Mouse (Mus musculus): ENCODE measurements around the gene Ankra2. TPM values are rescaled to one million over a fixed set of nuclear protein-coding genes. Genes with fewer than 3 reads are reported as not detected.

Gene Ankra2
- polyA plus RNA-seq, 1 experiment from 2014 or later: 25.3 TPM

DNA sequence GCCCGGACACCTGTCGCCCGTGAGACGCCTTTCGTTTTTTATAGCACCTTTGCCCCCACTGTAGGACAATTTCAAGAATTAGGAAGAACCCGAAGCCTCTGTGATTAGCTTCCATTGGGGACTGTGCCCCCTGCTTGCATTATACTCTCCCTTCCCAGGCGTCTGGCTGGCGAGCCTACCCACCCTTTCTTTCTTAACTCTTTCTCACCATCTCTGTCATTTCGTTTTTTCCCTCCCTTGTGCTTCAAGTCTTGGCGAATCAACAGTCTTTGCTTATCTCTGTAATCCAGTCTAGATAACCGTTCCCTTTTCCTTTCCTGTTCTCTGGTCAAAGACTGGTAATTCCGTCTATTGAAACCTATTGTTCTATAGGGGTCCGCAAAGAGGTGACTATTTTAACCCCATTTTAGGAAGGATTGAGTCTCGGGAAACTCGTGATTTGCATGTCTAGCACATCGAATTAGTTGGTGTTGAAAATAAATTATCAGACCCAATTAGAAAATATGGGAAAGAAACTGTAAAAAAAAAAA is 649 bp downstream of the Ankra2 start:
- peak overlapping the region; percentile 61 for H3K9ac ChIP-seq
- H3K4me3 ChIP-seq: peak overlapping the region; percentile 73
- peak; percentile 26; the same call in 1 of the 2 replicates for ATAC-seq (ENCODE audit: insufficient number of reproducible peaks, low FRiP score, low TSS enrichment, low read depth)
- H3K36me3 ChIP-seq: peaks cover 25% of the 10 kb centered on the region
- WGBS: under 1% methylated on average over 16 of the region's 16 CpGs
- H3K4me2 ChIP-seq: peak overlapping the region; percentile 66
- H3K27me3 ChIP-seq: no peaks in the 10 kb centered on the region
- H3K27ac ChIP-seq: peak overlapping the region; percentile 92
- peaks cover 23% of the 10 kb centered on the region for H3K4me1 ChIP-seq
- H3K9me3 ChIP-seq: no peaks in the 10 kb centered on the region

DNA sequence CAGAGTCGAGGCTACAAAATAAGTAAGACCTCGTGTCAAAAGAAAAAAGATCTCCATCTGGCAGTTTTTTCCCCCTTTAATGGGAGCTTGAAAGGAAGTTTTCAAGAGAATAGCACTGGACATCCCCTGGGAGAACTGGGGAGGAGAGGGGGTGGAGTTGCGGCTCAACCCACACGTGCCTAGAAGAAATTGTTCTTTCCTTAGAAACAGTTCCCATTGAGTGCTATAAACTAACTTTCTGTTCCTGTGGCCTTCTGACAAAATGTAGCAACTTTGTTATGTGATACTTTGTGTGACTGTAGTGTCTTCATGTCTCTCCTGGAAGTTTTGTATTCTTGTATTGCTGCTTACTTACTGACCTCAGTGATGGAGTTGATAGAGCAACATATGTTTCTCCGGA is 1.2 kb downstream of the Ankra2 start:
- no peak for ATAC-seq (ENCODE audit: insufficient number of reproducible peaks, low FRiP score, low TSS enrichment, low read depth)
- H3K36me3 ChIP-seq: peaks cover 28% of the 10 kb centered on the region
- WGBS: 37% methylated on average over 5 of the region's 5 CpGs
- H3K4me1 ChIP-seq: peaks cover 23% of the 10 kb centered on the region
- no peak overlapping the region for H3K27ac ChIP-seq
- H3K9me3 ChIP-seq: no peaks in the 10 kb centered on the region
- peak overlapping the region; percentile 66 for H3K4me2 ChIP-seq
- peak overlapping the region; percentile 73 for H3K4me3 ChIP-seq
- no peaks in the 10 kb centered on the region for H3K27me3 ChIP-seq
- H3K9ac ChIP-seq: no peak overlapping the region

DNA sequence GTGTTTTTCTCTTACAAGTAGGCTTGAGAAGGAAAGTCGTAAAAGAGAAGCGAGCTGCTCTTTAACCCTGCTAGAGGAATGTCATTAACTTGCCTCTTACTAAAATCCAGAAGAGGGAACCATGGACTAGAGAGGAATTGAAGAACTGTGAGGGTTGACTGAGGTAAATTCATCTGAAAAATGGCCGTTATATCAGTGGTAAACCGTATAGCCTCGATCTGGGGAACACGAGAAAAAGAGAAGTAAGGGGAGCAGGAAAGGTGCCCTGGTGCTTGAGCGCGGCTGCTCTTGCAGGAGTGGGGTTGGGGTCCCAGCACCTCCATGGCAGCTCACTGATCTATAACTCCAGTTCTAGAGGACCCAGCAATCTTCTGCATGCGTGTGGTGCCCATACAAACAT is 11.1 kb downstream of the Ankra2 start:
- Histone ChIP-seq H3K4me3 (no peak overlapping the region), H3K4me2 (no peak overlapping the region), H3K27me3 (no peaks in the 10 kb centered on the region), H3K9me3 (no peaks in the 10 kb centered on the region), H3K36me3 (peaks cover 54% of the 10 kb centered on the region), H3K9ac (no peak overlapping the region), H3K27ac (no peak overlapping the region), H3K4me1 (no peaks in the 10 kb centered on the region)
- ATAC-seq (ENCODE audit: insufficient number of reproducible peaks, low FRiP score, low TSS enrichment, low read depth): no peak
- WGBS: 86% methylated on average over 9 of the region's 9 CpGs

DNA sequence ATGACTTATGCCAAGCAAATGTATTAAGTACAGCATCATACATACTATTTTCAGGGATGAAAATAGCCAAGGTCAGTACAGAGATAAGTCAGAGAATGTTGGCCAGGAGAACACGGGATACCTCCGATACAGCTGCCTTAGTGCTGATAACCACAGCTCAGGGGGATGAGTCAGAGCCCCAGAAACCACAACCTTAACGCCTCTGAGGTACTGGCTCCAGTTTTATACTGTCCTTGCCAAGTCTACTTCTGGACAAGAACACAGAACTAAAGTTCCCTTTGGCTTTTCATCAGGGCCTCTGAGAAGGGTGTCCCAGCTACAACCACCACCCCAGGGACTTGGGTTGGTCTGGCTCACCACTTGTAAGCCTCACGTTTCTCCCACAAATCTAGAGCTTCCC is 12.8 kb downstream of the Ankra2 start:
- 75% methylated on average over 4 of the region's 4 CpGs for WGBS
- no peak for ATAC-seq (ENCODE audit: insufficient number of reproducible peaks, low FRiP score, low TSS enrichment, low read depth)

DNA sequence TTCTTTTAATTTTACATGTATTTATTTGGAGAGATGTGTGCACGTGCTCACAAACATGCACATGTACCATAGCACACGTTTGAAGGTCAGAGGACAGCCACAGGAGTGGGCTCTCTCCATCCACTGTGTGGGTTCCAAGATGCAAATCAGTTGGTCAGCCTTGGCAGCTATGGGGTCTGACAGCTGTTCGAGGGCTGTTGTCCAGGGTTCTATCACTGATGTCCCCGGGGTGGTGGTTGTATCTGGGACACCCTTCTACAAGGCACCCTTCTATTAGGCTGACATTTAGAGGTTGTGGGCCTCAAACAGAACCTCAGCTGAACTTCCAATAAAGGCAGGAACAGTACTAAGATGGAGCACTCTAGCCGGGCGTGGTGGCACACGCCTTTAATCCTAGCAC is 13.4 kb downstream of the Ankra2 start:
- Histone ChIP-seq H3K4me2 (no peak overlapping the region), H3K9me3 (no peaks in the 10 kb centered on the region), H3K4me1 (no peaks in the 10 kb centered on the region), H3K27ac (no peak overlapping the region), H3K4me3 (no peak overlapping the region), H3K36me3 (peaks cover 40% of the 10 kb centered on the region), H3K27me3 (no peaks in the 10 kb centered on the region), H3K9ac (no peak overlapping the region)
- ATAC-seq (ENCODE audit: insufficient number of reproducible peaks, low FRiP score, low TSS enrichment, low read depth): no peak
- 87% methylated on average over 7 of the region's 7 CpGs for WGBS

More for the DNA sequence above, 12.8 kb downstream of the Ankra2 start:
- peaks cover 45% of the 10 kb centered on the region for H3K36me3 ChIP-seq
- H3K9me3 ChIP-seq: no peaks in the 10 kb centered on the region
- H3K9ac ChIP-seq: no peak overlapping the region
- H3K4me1 ChIP-seq: no peaks in the 10 kb centered on the region
- no peak overlapping the region for H3K27ac ChIP-seq
- no peaks in the 10 kb centered on the region for H3K27me3 ChIP-seq
- no peak overlapping the region for H3K4me2 ChIP-seq
- no peak overlapping the region for H3K4me3 ChIP-seq

DNA sequence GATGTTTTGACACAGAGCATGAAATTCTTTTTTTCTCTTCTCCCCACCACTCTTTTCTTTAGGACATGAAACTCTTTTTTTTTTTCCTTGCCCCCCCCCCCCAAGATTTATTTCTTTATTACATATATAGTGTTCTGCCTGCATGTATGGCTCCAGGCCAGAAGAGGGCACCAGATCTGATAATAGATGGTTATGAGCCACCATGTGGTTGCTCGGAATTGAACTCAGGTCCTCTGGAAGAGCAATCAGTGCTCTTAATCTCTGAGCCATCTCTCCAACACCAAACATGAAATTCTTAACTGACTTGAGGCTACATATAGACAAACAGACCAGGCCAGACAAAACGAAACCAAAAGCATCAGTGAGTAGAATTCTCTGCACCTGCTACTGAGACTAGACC is 14.6 kb downstream of the Ankra2 start:
- no peak overlapping the region for H3K4me2 ChIP-seq
- no peaks in the 10 kb centered on the region for H3K4me1 ChIP-seq
- H3K9ac ChIP-seq: no peak overlapping the region
- peaks cover 28% of the 10 kb centered on the region for H3K36me3 ChIP-seq
- H3K4me3 ChIP-seq: no peak overlapping the region
- H3K9me3 ChIP-seq: no peaks in the 10 kb centered on the region
- ATAC-seq (ENCODE audit: insufficient number of reproducible peaks, low FRiP score, low TSS enrichment, low read depth): no peak
- no peak overlapping the region for H3K27ac ChIP-seq
- 88% methylated on average over 2 of the region's 2 CpGs for WGBS
- H3K27me3 ChIP-seq: no peaks in the 10 kb centered on the region

DNA sequence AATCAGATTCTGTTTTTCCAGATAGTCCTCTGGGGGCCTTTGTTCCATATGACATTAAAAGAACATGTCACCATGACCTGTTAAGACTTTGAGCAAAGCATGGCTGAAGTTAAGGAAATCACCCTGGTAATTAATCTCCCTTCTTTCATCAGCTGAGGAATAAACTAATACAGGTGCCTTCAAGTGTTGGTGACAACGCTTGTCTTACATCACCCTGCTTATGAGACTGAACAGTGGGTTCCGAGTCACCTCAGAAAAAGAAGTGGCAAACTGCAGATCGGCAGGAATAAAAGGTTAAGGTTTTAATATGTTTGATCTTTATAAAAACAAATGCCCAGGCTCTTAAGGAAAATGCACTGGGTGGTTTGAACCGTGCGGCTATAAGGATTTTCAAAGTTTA is 16.8 kb downstream of the Ankra2 start, which contains the start of gene Gm21976:
Gene Gm21976, plus strand, starts transcription at position 202 of the 400 bp plus-strand sequence.
- no peaks in the 10 kb centered on the region for H3K4me1 ChIP-seq
- H3K27me3 ChIP-seq: no peaks in the 10 kb centered on the region
- H3K4me2 ChIP-seq: no peak within 1 kb of the TSS
- no peak within 1 kb of the TSS for H3K9ac ChIP-seq
- no peaks in the 10 kb centered on the region for H3K9me3 ChIP-seq
- H3K36me3 ChIP-seq: peaks cover 10% of the 10 kb centered on the region
- WGBS: 70% methylated on average over 5 of the region's 5 CpGs
- H3K4me3 ChIP-seq: no peak within 1 kb of the TSS
- no peak for ATAC-seq (ENCODE audit: insufficient number of reproducible peaks, low FRiP score, low TSS enrichment, low read depth)
- no peak within 1 kb of the TSS for H3K27ac ChIP-seq

DNA sequence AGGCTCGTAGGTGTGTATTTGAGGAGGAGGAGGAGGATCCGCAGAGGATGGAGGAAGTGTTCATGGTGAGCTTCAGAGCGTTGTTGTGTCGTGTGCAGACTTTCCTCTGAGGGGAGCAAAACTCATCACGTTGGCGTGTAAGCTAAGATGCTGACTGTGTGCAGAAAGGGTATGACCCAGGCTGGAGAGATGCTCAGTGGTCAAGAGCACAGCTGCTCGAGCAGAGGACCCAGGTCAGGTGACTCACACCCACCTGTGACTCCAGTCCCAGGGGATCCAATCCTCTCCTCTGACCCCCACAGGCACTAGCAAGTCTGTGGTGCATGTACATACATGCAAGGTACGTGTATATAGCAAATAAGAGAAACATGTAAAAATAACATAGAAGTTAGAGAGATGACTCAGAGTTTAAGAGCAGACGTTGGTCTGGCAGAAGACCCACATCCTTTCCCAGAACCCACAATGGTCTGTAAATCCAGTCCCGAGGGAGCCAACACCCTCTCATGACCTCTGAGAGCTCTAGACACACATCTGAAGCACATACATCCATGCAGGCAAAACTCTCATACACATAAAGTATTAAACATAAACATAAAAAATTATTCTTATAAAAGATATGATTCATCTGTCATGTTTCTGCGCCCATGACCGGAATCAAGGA is 18.2 kb downstream of the Ankra2 start:
- Histone ChIP-seq H3K27me3 (no peaks in the 10 kb centered on the region), H3K4me1 (no peaks in the 10 kb centered on the region), H3K9me3 (no peaks in the 10 kb centered on the region), H3K4me2 (no peak overlapping the region), H3K27ac (no peak overlapping the region), H3K9ac (no peak overlapping the region), H3K36me3 (no peaks in the 10 kb centered on the region), H3K4me3 (no peak overlapping the region)
- ATAC-seq (ENCODE audit: insufficient number of reproducible peaks, low FRiP score, low TSS enrichment, low read depth): no peak
- WGBS: 75% methylated on average over 12 of the region's 12 CpGs

DNA sequence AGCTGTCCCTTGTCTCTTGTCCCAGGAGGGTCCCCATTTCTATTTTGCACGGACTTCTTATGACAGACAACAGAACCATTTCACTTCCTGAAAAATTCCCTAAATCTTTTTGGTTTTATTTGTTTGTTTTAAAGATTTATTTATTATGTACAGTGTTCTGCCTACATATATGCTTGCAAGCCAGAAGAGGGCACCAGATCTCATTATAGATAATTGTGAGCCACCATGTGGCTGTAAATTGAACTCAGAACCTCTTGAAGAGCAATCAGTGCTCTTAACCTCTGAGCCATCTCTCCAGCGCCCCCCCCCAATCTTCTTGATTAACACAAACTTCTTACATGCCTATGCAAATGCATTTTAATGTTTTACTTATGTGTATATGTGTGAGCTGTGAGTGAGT is 27.8 kb downstream of the Ankra2 start:
- H3K4me3 ChIP-seq: no peak overlapping the region
- H3K4me1 ChIP-seq: no peaks in the 10 kb centered on the region
- no peaks in the 10 kb centered on the region for H3K36me3 ChIP-seq
- WGBS: 31% methylated on average over 2 of the region's 2 CpGs
- no peaks in the 10 kb centered on the region for H3K27me3 ChIP-seq
- H3K4me2 ChIP-seq: no peak overlapping the region
- no peak overlapping the region for H3K27ac ChIP-seq
- no peaks in the 10 kb centered on the region for H3K9me3 ChIP-seq
- no peak overlapping the region for H3K9ac ChIP-seq
- ATAC-seq (ENCODE audit: insufficient number of reproducible peaks, low FRiP score, low TSS enrichment, low read depth): no peak

DNA sequence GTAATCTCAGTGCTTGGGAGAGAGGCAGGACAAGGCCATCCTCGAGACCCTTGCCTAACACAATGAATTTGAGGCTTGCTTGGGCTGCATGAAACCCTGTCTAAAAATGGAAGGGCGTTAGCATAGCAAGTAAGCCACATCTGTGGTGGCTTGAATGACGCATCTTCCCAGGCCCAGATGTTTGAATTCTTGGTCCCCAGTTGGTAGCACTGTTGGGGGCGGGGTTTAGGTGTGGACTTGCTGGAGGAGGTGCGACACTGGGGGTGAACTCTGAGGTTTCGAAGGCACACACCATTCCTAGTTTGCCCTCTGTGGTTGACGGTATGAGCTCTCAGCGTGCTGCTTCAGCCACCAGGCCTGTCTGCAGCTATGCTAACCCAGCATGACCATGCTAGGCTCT is 28.8 kb downstream of the Ankra2 start:
- H3K36me3 ChIP-seq: no peaks in the 10 kb centered on the region
- no peak overlapping the region for H3K27ac ChIP-seq
- H3K9me3 ChIP-seq: no peaks in the 10 kb centered on the region
- H3K9ac ChIP-seq: no peak overlapping the region
- no peaks in the 10 kb centered on the region for H3K27me3 ChIP-seq
- no peak overlapping the region for H3K4me3 ChIP-seq
- no peak for ATAC-seq (ENCODE audit: insufficient number of reproducible peaks, low FRiP score, low TSS enrichment, low read depth)
- 0 out of 2 replicates have a peak, but pooled peaks cover 2% of the 10 kb centered on the region for H3K4me1 ChIP-seq
- no peak overlapping the region for H3K4me2 ChIP-seq
- 77% methylated on average over 8 of the region's 8 CpGs for WGBS

DNA sequence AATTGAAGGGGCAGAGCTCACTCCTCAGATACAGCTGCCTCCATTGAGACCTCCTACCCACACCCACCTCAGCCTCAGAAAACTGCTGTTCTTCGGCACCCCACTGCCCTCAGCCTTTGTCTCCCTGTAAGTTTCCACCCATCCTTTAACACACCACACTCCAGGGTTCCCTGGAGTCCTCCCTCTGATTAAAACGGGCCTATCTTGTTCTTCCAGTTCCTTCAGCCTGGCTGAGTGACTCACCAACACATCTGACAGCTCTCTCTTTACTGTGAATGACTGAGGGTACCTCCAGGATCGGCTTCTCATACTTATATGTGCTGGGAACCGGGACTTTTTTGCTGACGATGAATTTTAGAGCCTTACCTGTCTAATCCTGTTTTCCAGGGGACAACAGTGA is 33.2 kb downstream of the Ankra2 start:
- H3K4me1 ChIP-seq: peaks cover 7% of the 10 kb centered on the region; the same call in 1 of the 2 replicates
- WGBS: 49% methylated on average over 5 of the region's 5 CpGs
- H3K27ac ChIP-seq: no peak overlapping the region
- H3K4me2 ChIP-seq: no peak overlapping the region
- H3K9me3 ChIP-seq: no peaks in the 10 kb centered on the region
- no peak for ATAC-seq (ENCODE audit: insufficient number of reproducible peaks, low FRiP score, low TSS enrichment, low read depth)
- no peaks in the 10 kb centered on the region for H3K36me3 ChIP-seq
- H3K27me3 ChIP-seq: no peaks in the 10 kb centered on the region
- H3K4me3 ChIP-seq: no peak overlapping the region
- H3K9ac ChIP-seq: no peak overlapping the region

DNA sequence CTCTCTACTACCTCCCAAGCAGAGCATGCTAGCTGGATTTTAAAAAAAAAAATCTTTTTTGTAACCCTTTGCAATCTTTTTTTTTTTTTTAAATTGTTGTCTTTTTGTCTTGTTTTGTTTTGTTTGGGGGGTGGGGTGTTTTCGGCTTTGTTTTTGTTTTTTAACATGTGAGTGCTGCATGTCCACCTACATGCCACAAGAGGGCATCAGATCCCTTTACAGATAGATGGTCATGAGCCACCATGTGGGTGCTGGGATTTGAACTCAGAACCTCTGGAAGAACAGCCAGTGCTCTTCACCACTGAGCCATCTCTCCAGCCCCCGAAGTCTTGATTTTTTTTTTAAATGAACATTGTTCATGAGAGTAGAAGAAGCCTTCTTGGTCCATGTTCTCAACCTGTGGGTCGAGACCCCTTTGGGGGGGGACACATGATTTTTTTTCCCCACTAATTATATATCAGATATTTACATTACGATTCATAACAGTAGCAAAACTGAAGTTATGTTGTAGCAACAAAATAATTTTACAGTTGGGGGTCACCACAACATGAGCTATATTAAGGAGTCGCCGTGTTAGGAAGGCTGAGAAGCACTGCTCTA is 35.1 kb downstream of the Ankra2 start:
- H3K4me1 ChIP-seq: peaks cover 7% of the 10 kb centered on the region; the same call in 1 of the 2 replicates
- H3K27me3 ChIP-seq: no peaks in the 10 kb centered on the region
- no peaks in the 10 kb centered on the region for H3K36me3 ChIP-seq
- H3K4me2 ChIP-seq: no peak overlapping the region
- no peak overlapping the region for H3K9ac ChIP-seq
- 94% methylated on average over 6 of the region's 6 CpGs for WGBS
- no peak for ATAC-seq (ENCODE audit: insufficient number of reproducible peaks, low FRiP score, low TSS enrichment, low read depth)
- H3K9me3 ChIP-seq: no peaks in the 10 kb centered on the region
- no peak overlapping the region for H3K4me3 ChIP-seq
- H3K27ac ChIP-seq: no peak overlapping the region
